Mouse (Mus musculus): ENCODE results near the gene Gripap1. TPM values are rescaled to one million over a fixed set of nuclear protein-coding genes. Genes with fewer than 3 reads are reported as not detected.
"Not testable (repeated sequence)": the region's sequence is repeated elsewhere in the genome, so short reads cannot be mapped to it uniquely, and the experiment has no call there.

The Gripap1 gene
- 10 to 100 TPM; 52.4 to 54.4 TPM for total RNA-seq (2021)
- long read RNA-seq, experiment 1, transcript Gripap1-201 (25 exons, 3,156 nt) = major isoform, 18 of 43 reads
- long read RNA-seq, experiment 1, partial matches to known transcripts = 6 of 43 reads
- long read RNA-seq, experiment 1, other reads (novel, unspliced or antisense) = 17 of 43 reads
- long read RNA-seq, experiment 2, transcript Gripap1-203 (26 exons, 3,015 nt) = minor isoform, 9 of 108 reads
- long read RNA-seq, experiment 2, transcript Gripap1-201 (25 exons, 3,156 nt) = major isoform, 69 of 108 reads
- long read RNA-seq, experiment 2, partial matches to known transcripts = 9 of 108 reads
- long read RNA-seq, experiment 2, other reads (novel, unspliced or antisense) = 20 of 108 reads

GRCm38 (mm10) chrX:7789542-7790136, at the start of gene Gripap1:
Gripap1 (plus strand) TSS chrX:7789765.
- DNase-seq (ENCODE audit: low spot score in 2 of 2) = peak; percentile 58 to 59

GRCm38 (mm10) chrX:7740082-7740819, 49.3 kb upstream of the Gripap1 start:
- no peak for DNase-seq (ENCODE audit: low spot score in 2 of 2)

- DNase-seq (ENCODE audit: low spot score in 2 of 2) = no peak
Measured at GRCm38 (mm10) chrX:7741103-7741502, 48.5 kb upstream of the Gripap1 start.

GRCm38 (mm10) chrX:7743470-7743869, 46.1 kb upstream of the Gripap1 start:
- no peak for DNase-seq (ENCODE audit: low spot score in 2 of 2)

GRCm38 (mm10) chrX:7744940-7745339, 44.6 kb upstream of the Gripap1 start:
- DNase-seq (ENCODE audit: low spot score in 2 of 2) = no peak

- no peak for DNase-seq (ENCODE audit: low spot score in 2 of 2)
Measured at GRCm38 (mm10) chrX:7745429-7745828, 44.1 kb upstream of the Gripap1 start.

- DNase-seq (ENCODE audit: low spot score in 2 of 2) = peak; percentile 47 to 49
Measured at GRCm38 (mm10) chrX:7750432-7751116, 39.0 kb upstream of the Gripap1 start, which contains the start of gene Ccdc120. Ccdc120 (minus strand) TSS chrX:7750905.

- not testable (repeated sequence) for DNase-seq (ENCODE audit: low spot score in 2 of 2)
Measured at GRCm38 (mm10) chrX:7753627-7754026, 35.9 kb upstream of the Gripap1 start.

- peak; percentile 73 to 74 for DNase-seq (ENCODE audit: low spot score in 2 of 2)
Measured at GRCm38 (mm10) chrX:7762137-7762920, 27.2 kb upstream of the Gripap1 start, which contains the start of gene Tfe3. Tfe3 (plus strand) TSS chrX:7762560.

- DNase-seq (ENCODE audit: low spot score in 2 of 2) = no peak
Measured at GRCm38 (mm10) chrX:7762921-7763197, 26.7 kb upstream of the Gripap1 start.

GRCm38 (mm10) chrX:7763631-7764393, 25.8 kb upstream of the Gripap1 start:
- peak; percentile 20 to 29 for DNase-seq (ENCODE audit: low spot score in 2 of 2)

- no peak for DNase-seq (ENCODE audit: low spot score in 2 of 2)
Measured at GRCm38 (mm10) chrX:7764657-7765280, 24.8 kb upstream of the Gripap1 start.

- no peak for DNase-seq (ENCODE audit: low spot score in 2 of 2)
Measured at GRCm38 (mm10) chrX:7765281-7765670, 24.3 kb upstream of the Gripap1 start.

- DNase-seq (ENCODE audit: low spot score in 2 of 2) = peak; percentile 30 to 41
Measured at GRCm38 (mm10) chrX:7765764-7766163, 23.8 kb upstream of the Gripap1 start.

- no peak for DNase-seq (ENCODE audit: low spot score in 2 of 2)
Measured at GRCm38 (mm10) chrX:7769302-7770017, 20.1 kb upstream of the Gripap1 start.

GRCm38 (mm10) chrX:7772766-7773165, 16.8 kb upstream of the Gripap1 start:
- no peak for DNase-seq (ENCODE audit: low spot score in 2 of 2)

- DNase-seq (ENCODE audit: low spot score in 2 of 2) = no peak
Measured at GRCm38 (mm10) chrX:7775501-7776205, 13.9 kb upstream of the Gripap1 start.
